Mouse (Mus musculus) CH12.LX (cell line): ENCODE data around the gene Lhb. TPM values are rescaled to one million over a fixed set of nuclear protein-coding genes. Genes with fewer than 3 reads are reported as not detected.

Experiments used
- DNase-seq: peaks from one replicate; pipeline ENCODE4 v3.0.0-alpha.2; 2013; ENCODE audit errors: extremely low read depth
- H3K27ac ChIP-seq: 2 replicates; pipeline ENCODE4 v1.5.1; 2012; ENCODE audit warnings: low read depth, mild to moderate bottlenecking, control low read depth, moderate library complexity; ENCODE audit not compliant: insufficient read depth
- H3K27me3 ChIP-seq: replicated peaks from 2 replicates; pipeline ENCODE3; 2012; ENCODE audit warnings: inconsistent platforms
- H3K36me3 ChIP-seq, 2 experiments: replicated peaks in 1 of 2; 2 replicates each; pipeline versions ENCODE3 to v1.6.1; 2012; ENCODE audit warnings: inconsistent platforms in 1 of 2, low read length in 1 of 2, mild to moderate bottlenecking in 1 of 2, mixed read lengths in 1 of 2, moderate library complexity in 1 of 2; ENCODE audit not compliant: control insufficient read depth in 1 of 2, insufficient read depth in 1 of 2
- H3K4me1 ChIP-seq, 2 experiments: 2 replicates each; pipeline ENCODE4 v1.6.1; 2012; ENCODE audit warnings: inconsistent platforms in 1 of 2, moderate library complexity in 1 of 2; ENCODE audit not compliant: insufficient read depth in 2 of 2, control insufficient read depth in 1 of 2
- H3K4me2 ChIP-seq: 2 replicates; pipeline ENCODE4 v1.6.1; 2012; ENCODE audit warnings: low read depth, mild to moderate bottlenecking, control low read depth; ENCODE audit not compliant: poor library complexity, insufficient read depth, severe bottlenecking
- H3K4me3 ChIP-seq, 3 experiments: fragments of 150-350 bp in 1 of 3; sonication (generic) in 1 of 3; replicated peaks in 1 of 3; 2 replicates each; pipeline versions ENCODE3 to v1.5.1; 2011 to 2012; ENCODE audit warnings: low read depth in 2 of 3, low read length in 2 of 3, mild to moderate bottlenecking in 2 of 3, moderate library complexity in 2 of 3, control low read depth in 1 of 3, improper control_type of control experiment in 1 of 3, inconsistent platforms in 1 of 3, mixed read lengths in 1 of 3; ENCODE audit not compliant: poor library complexity in 1 of 3
- H3K79me2 ChIP-seq: replicated peaks from 2 replicates; pipeline ENCODE4 v1.6.1; 2012; ENCODE audit warnings: mild to moderate bottlenecking, moderate library complexity; ENCODE audit not compliant: control insufficient read depth, poor library complexity, insufficient read depth, severe bottlenecking; ENCODE audit errors: extremely low read depth
- H3K9ac ChIP-seq: 2 replicates; pipeline ENCODE4 v1.6.1; 2012; ENCODE audit warnings: low read depth, mild to moderate bottlenecking, control low read depth, moderate library complexity; ENCODE audit not compliant: insufficient read depth
- H3K9me3 ChIP-seq: replicated peaks from 2 replicates; pipeline ENCODE3; 2012; ENCODE audit warnings: low read length, inconsistent platforms, mixed read lengths
- E2F4 ChIP-seq: IDR thresholded peaks from 2 replicates; pipeline ENCODE4 v1.6.1; 2011; ENCODE audit warnings: low read depth, low read length, improper control_type of control experiment; ENCODE audit not compliant: insufficient replicate concordance
- ELF1 ChIP-seq: IDR thresholded peaks from 2 replicates; pipeline ENCODE4 v1.6.1; 2014; ENCODE audit warnings: low read depth, mild to moderate bottlenecking, inconsistent platforms, low read length, improper control_type of control experiment
- EP300 ChIP-seq: IDR thresholded peaks from 2 replicates; pipeline ENCODE4 v1.6.1; 2011; ENCODE audit warnings: low read length, improper control_type of control experiment
- GABPA ChIP-seq: IDR thresholded peaks from 2 replicates; pipeline ENCODE4 v1.6.1; 2012; ENCODE audit warnings: low read depth, low read length, improper control_type of control experiment, inconsistent platforms; ENCODE audit not compliant: insufficient replicate concordance
- HCFC1 ChIP-seq: IDR thresholded peaks from 2 replicates; pipeline ENCODE4 v1.6.1; 2012; ENCODE audit warnings: low read depth, mild to moderate bottlenecking, inconsistent platforms, low read length, improper control_type of control experiment
- MAFK ChIP-seq: IDR thresholded peaks from 2 replicates; pipeline ENCODE4 v1.6.1; 2011; ENCODE audit warnings: low read length, improper control_type of control experiment; ENCODE audit not compliant: insufficient replicate concordance
- MAX ChIP-seq: IDR thresholded peaks from 2 replicates; pipeline ENCODE4 v1.6.1; 2011; ENCODE audit warnings: low read length, improper control_type of control experiment
- MXI1 ChIP-seq: IDR thresholded peaks from 2 replicates; pipeline ENCODE4 v1.6.1; 2011; ENCODE audit warnings: mild to moderate bottlenecking, low read depth, low read length, improper control_type of control experiment
- MYC ChIP-seq: IDR thresholded peaks from 2 replicates; pipeline ENCODE4 v1.6.1; 2011; ENCODE audit warnings: low read depth, mild to moderate bottlenecking, improper control_type of control experiment, low read length
- POLR2AphosphoS2 ChIP-seq: IDR thresholded peaks from 2 replicates; pipeline ENCODE4 v1.6.1; 2011; ENCODE audit warnings: low read depth, low read length, improper control_type of control experiment
- RAD21 ChIP-seq: IDR thresholded peaks from 2 replicates; pipeline ENCODE4 v1.6.1; 2011; ENCODE audit warnings: low read depth, mild to moderate bottlenecking, low read length, improper control_type of control experiment, moderate library complexity
- SIN3A ChIP-seq: IDR thresholded peaks from 2 replicates; pipeline ENCODE4 v1.6.1; 2012; ENCODE audit warnings: low read length, improper control_type of control experiment, inconsistent platforms
- UBTF ChIP-seq: IDR thresholded peaks from 2 replicates; pipeline ENCODE4 v1.6.1; 2012; ENCODE audit warnings: low read depth, mild to moderate bottlenecking, inconsistent platforms, low read length, improper control_type of control experiment, moderate library complexity
- USF1 ChIP-seq: IDR thresholded peaks from 2 replicates; pipeline ENCODE4 v1.6.1; 2014; ENCODE audit warnings: low read depth, mild to moderate bottlenecking, inconsistent platforms, low read length, improper control_type of control experiment
- USF2 ChIP-seq: conservative IDR thresholded peaks from 2 replicates; pipeline ENCODE4 v1.6.1; 2011; ENCODE audit warnings: low read depth, low read length, improper control_type of control experiment
- dilution Hi-C: fragments of 300-500 bp; cut with MboI; formaldehyde crosslinking; loops from 2 replicates; pipeline ENCODE4 v1.14.3; 2020; ENCODE audit warnings: low sequenced_read_pairs; ENCODE audit not compliant: extremely low pct_unique_long_range_greater_than_20kb, extremely low pct_ligation_motif_present
- in situ Hi-C: fragments of 300-500 bp; cut with MboI; formaldehyde crosslinking; loops from 3 replicates; pipeline ENCODE4 v1.14.3; 2019; ENCODE audit warnings: low sequenced_read_pairs, low pct_ligation_motif_present, low pct_unique_long_range_greater_than_20kb, mixed read lengths
- polyA plus RNA-seq: library from polyadenylated mRNA; unstranded; fragments of >175 nt; gene quantifications from 2 replicates; pipeline ENCODE4 v1.2.1, GENCODE M21; 2012; ENCODE audit warnings: low read depth; ENCODE audit not compliant: insufficient read length
- total RNA-seq, 2 experiments: library from RNA; depleted of rRNA; stranded (reverse); fragments of 300-350 nt in 1 of 2; fragments of >200 nt in 1 of 2; gene quantifications; 2 replicates each; pipeline ENCODE4 v1.2.3; 2012 to 2014

Lhb gene
- total RNA-seq (2012; rRNA removed) (not detected in 2 replicates), total RNA-seq (2014; rRNA removed) (not detected in 2 replicates), polyA plus RNA-seq (not detected in 2 replicates)

DNA sequence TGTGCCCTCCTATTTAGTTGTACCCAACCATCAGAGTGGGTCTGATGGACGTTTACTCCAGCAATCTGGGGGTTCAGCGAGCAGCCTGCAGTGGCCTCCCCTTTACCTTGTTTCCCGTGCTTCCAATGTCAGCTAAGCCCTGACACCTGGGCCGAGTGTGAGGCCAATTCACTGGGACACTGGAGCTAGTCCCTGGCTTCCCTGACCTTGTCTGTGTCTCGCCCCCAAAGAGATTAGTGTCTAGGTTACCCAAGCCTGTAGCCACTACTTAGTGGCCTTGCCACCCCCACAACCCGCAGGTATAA is at the start of gene Lhb:
Gene Lhb, plus strand, starts transcription at position 206 of the 305 bp plus-strand sequence.
- Histone ChIP-seq H3K36me3 (peaks cover 54 to 68% of the 10 kb centered on the region in 2 experiments), H3K27ac (no peak within 1 kb of the TSS), H3K79me2 (no peaks in the 10 kb centered on the region), H3K4me2 (no peak within 1 kb of the TSS), H3K27me3 (no peaks in the 10 kb centered on the region), H3K4me3 (no peak within 1 kb of the TSS), H3K4me1 (peaks cover 4 to 10% of the 10 kb centered on the region in 2 experiments; a peak in 2 of 4 replicates), H3K9ac (no peak within 1 kb of the TSS), H3K9me3 (no peaks in the 10 kb centered on the region)
- DNase-seq = no peak
- TF ChIP-seq HCFC1 (no peak), MYC (no peak)
- dilution Hi-C loops (no loop called here), in situ Hi-C loops (no loop called here)

DNA sequence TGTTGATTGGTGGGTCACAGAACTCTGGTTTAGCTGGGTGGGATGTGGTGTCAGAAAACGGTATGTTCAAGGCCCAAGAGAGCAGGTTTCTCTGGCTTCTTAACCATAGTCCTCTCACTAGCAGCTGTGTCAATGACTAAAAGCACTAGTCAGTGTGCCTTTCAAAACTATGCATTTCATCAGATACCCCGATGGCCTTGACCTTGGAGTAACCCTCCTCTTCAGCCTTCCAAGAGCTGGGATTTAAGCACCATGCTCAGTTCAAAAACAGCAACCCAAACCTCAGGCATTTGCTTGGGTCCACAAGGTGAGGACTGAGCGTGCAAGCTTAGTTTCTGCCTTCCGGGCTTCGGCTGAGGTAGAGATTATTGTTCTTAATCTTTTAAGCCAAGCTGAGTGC is 48.2 kb upstream of the Lhb start:
- no peak for DNase-seq
- Histone ChIP-seq H3K4me2 (no peak overlapping the region), H3K4me1 (peaks cover 2 to 11% of the 10 kb centered on the region in 2 experiments), H3K79me2 (no peaks in the 10 kb centered on the region), H3K4me3 (no peak overlapping the region), H3K27me3 (no peaks in the 10 kb centered on the region), H3K27ac (no peak overlapping the region), H3K9me3 (no peaks in the 10 kb centered on the region), H3K36me3 (peaks cover 52 to 88% of the 10 kb centered on the region in 2 experiments), H3K9ac (no peak overlapping the region)
- in situ Hi-C loops = no loop called here
- dilution Hi-C loops = no loop called here
- TF ChIP-seq MAFK = no peak
- no peak for TF ChIP-seq UBTF
- TF ChIP-seq USF2 = no peak

GRCm38 (mm10) chr7:45374620-45375019 is 46.0 kb upstream of the Lhb start:
- TF ChIP-seq USF1 (no peak), ELF1 (no peak), POLR2AphosphoS2 (no peak), GABPA (no peak), MXI1 (no peak), EP300 (no peak), MAX (no peak), SIN3A (no peak), E2F4 (no peak), RAD21 (no peak)
- no peak for DNase-seq
- in situ Hi-C loops = no loop called here

More at GRCm38 (mm10) chr7:45374620-45375019, 46.0 kb upstream of the Lhb start:
- Histone ChIP-seq H3K9me3 (no peaks in the 10 kb centered on the region), H3K36me3 (peaks cover 70 to 92% of the 10 kb centered on the region in 2 experiments), H3K4me2 (no peak overlapping the region), H3K27ac (no peak overlapping the region), H3K79me2 (no peaks in the 10 kb centered on the region; the same call in 1 of the 2 replicates), H3K27me3 (no peaks in the 10 kb centered on the region), H3K4me1 (no peaks in the 10 kb centered on the region), H3K4me3 (no peak overlapping the region), H3K9ac (no peak overlapping the region)
- dilution Hi-C loops = no loop called here
